Mouse (Mus musculus): ENCODE measurements at regions not wholly inside any gene's neighbourhood (a gene's known extent, or its start where the extent isn't known, plus 50 kb on each side); places are given as distances from the start of the nearest gene placed in this dataset.

DNA sequence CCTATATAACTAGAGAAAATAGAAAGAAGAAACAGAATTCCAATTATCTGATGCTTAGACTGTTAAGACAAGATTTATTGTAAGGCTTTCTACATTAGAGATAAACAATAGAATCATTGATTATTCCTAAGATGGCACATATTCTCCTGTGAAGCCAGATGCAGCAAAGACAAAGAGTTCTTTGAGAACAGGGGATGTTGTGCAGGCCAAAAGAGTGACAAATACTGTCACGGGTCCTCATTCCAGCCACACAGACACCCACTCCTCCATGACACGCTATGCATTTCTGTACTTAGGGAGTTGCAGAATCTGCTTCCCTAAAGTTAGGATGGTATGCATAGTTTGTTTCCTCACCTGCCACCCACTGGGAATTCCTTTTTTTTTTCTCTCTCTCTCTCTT is 245.2 kb downstream of the Sv2b start:
- H3K36me3 ChIP-seq (ENCODE audit: control insufficient read depth, insufficient read depth, low read length, poor library complexity, severe bottlenecking): no peaks in the 10 kb centered on the region
- DNase-seq (ENCODE audit: low read depth, low spot score): no peak
- no peaks in the 10 kb centered on the region for H3K27me3 ChIP-seq (ENCODE audit: control insufficient read depth, insufficient read depth, low read length, poor library complexity, severe bottlenecking)

GRCm38 (mm10) chr7:75050231-75050630 is 258.8 kb downstream of the Sv2b start:
- no peaks in the 10 kb centered on the region for H3K36me3 ChIP-seq (ENCODE audit: control insufficient read depth, insufficient read depth, low read length, poor library complexity, severe bottlenecking)
- no peak for DNase-seq (ENCODE audit: low read depth, low spot score)
- no peaks in the 10 kb centered on the region for H3K27me3 ChIP-seq (ENCODE audit: control insufficient read depth, insufficient read depth, low read length, poor library complexity, severe bottlenecking)

GRCm38 (mm10) chr7:75049751-75050150 is 259.3 kb downstream of the Sv2b start:
- no peak for DNase-seq (ENCODE audit: low read depth, low spot score)
- Histone ChIP-seq H3K36me3 (ENCODE audit: control insufficient read depth, insufficient read depth, low read length, poor library complexity, severe bottlenecking) (no peaks in the 10 kb centered on the region), H3K27me3 (ENCODE audit: control insufficient read depth, insufficient read depth, low read length, poor library complexity, severe bottlenecking) (no peaks in the 10 kb centered on the region)

DNA sequence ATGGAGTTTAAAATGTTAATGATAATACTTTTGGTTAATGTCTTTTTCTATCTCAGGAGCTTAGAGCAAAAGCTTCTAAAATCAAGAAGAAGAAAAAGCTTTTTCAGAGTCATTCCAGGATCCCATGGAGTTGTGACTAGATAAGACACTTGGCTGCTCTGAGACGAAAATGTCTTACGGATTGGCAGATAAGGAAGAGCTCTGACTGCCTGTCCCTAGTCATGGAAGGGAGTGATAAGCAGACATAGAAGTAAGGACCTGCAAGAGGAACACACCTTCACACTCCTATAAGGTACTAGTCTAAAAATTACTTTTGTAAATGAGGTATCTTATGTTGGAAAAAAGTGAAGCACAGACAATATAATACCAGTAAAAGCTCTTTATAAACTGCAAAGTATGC is 260.2 kb downstream of the Sv2b start:
- no peaks in the 10 kb centered on the region for H3K36me3 ChIP-seq (ENCODE audit: control insufficient read depth, insufficient read depth, low read length, poor library complexity, severe bottlenecking)
- no peak for DNase-seq (ENCODE audit: low read depth, low spot score)
- no peaks in the 10 kb centered on the region for H3K27me3 ChIP-seq (ENCODE audit: control insufficient read depth, insufficient read depth, low read length, poor library complexity, severe bottlenecking)

DNA sequence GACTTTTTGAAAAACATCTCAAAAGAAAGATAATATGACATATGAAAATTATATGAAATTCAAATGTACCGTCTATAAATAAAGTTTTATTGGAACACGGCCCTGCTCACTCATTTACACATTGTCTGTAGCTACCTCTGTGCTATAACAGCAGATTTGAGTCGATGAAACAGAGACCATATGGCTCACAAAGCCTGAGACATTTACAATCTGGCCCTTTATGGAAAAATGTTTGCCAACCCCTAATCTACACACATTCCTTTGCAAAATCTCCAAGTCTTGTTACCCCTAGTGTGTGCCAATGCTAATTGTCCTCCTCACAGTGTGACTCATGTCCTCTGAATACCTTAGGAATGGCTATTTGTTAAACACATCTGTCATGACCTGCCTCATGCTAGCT is 261.2 kb downstream of the Sv2b start:
- no peak for DNase-seq (ENCODE audit: low read depth, low spot score)
- Histone ChIP-seq H3K36me3 (ENCODE audit: control insufficient read depth, insufficient read depth, low read length, poor library complexity, severe bottlenecking) (no peaks in the 10 kb centered on the region), H3K27me3 (ENCODE audit: control insufficient read depth, insufficient read depth, low read length, poor library complexity, severe bottlenecking) (no peaks in the 10 kb centered on the region)

GRCm38 (mm10) chr7:75040871-75041270 is 268.2 kb downstream of the Sv2b start:
- Histone ChIP-seq H3K27me3 (ENCODE audit: control insufficient read depth, insufficient read depth, low read length, poor library complexity, severe bottlenecking) (no peaks in the 10 kb centered on the region), H3K36me3 (ENCODE audit: control insufficient read depth, insufficient read depth, low read length, poor library complexity, severe bottlenecking) (no peaks in the 10 kb centered on the region)
- no peak for DNase-seq (ENCODE audit: low read depth, low spot score)

DNA sequence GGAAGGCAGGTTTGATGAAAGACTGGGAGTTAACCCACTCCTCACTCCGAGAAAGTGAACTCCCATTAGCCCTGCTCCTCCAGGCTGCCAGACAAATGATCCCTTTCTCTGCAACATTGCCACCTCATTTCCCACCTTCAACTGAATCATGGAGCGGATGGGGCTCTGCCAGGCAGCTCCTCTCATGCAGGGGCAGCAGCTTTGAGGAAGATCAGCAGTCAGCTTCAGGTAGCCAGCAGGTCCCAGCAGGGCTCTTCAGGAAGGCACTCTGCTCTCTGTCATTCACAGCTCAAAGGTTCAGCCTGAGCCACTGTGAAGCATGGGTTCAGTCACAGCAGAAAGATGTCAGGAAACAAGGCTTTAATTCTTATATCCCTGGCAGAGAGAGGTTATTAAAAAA is 282.9 kb downstream of the Sv2b start:
- no peak for DNase-seq (ENCODE audit: low read depth, low spot score)
- Histone ChIP-seq H3K27me3 (ENCODE audit: control insufficient read depth, insufficient read depth, low read length, poor library complexity, severe bottlenecking) (no peaks in the 10 kb centered on the region), H3K36me3 (ENCODE audit: control insufficient read depth, insufficient read depth, low read length, poor library complexity, severe bottlenecking) (no peaks in the 10 kb centered on the region)

DNA sequence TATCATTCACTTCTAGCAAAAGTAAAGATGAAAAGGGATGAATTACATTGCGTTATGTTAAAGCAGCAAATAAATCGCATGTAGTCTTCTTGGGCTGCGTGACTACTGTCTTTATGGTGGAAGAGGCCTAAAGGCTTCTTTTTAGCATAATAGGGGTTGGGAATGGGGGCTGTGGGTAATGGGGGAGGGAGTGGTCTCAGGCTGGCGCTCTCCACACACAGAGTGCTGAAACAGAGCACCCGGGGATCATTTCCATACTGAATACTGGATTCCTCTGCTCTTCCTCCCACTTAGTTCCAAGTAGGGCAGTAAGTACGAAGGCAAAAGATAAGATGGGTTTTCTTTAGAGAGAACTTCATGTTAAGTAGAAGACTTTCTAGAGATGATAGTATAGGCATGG is 287.1 kb downstream of the Sv2b start:
- Histone ChIP-seq H3K27me3 (ENCODE audit: control insufficient read depth, insufficient read depth, low read length, poor library complexity, severe bottlenecking) (no peaks in the 10 kb centered on the region), H3K36me3 (ENCODE audit: control insufficient read depth, insufficient read depth, low read length, poor library complexity, severe bottlenecking) (no peaks in the 10 kb centered on the region)
- DNase-seq (ENCODE audit: low read depth, low spot score): no peak

GRCm38 (mm10) chr7:75018640-75019039 is 290.4 kb downstream of the Sv2b start:
- no peaks in the 10 kb centered on the region for H3K27me3 ChIP-seq (ENCODE audit: control insufficient read depth, insufficient read depth, low read length, poor library complexity, severe bottlenecking)
- DNase-seq (ENCODE audit: low read depth, low spot score): no peak

GRCm38 (mm10) chr7:75008481-75008880 is 300.6 kb downstream of the Sv2b start:
- H3K27me3 ChIP-seq (ENCODE audit: control insufficient read depth, insufficient read depth, low read length, poor library complexity, severe bottlenecking): no peaks in the 10 kb centered on the region
- H3K36me3 ChIP-seq (ENCODE audit: control insufficient read depth, insufficient read depth, low read length, poor library complexity, severe bottlenecking): no peaks in the 10 kb centered on the region
- DNase-seq (ENCODE audit: low read depth, low spot score): no peak

More at GRCm38 (mm10) chr7:75018640-75019039, 290.4 kb downstream of the Sv2b start:
- no peaks in the 10 kb centered on the region for H3K36me3 ChIP-seq (ENCODE audit: control insufficient read depth, insufficient read depth, low read length, poor library complexity, severe bottlenecking)

DNA sequence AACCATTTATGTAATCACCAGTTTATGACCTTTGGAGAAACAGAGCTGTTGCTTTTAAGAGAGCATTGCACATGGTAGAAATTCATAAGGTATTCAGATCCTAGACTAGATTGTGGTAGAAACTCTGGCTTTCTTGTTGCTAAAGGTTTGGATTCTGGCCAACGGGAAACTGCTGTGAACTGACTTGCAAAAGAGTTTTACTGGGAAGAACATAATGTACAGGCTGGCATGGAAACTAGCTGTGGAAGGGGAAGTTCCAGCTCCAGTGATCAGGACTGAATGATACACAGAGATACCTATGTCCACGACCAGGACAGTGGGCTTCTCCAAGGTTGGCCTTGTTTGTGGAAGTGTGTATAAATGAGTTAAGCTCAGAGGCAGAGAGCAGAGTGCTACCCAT is 318.9 kb downstream of the Sv2b start:
- Histone ChIP-seq H3K36me3 (ENCODE audit: control insufficient read depth, insufficient read depth, low read length, poor library complexity, severe bottlenecking) (no peaks in the 10 kb centered on the region), H3K27me3 (ENCODE audit: control insufficient read depth, insufficient read depth, low read length, poor library complexity, severe bottlenecking) (no peaks in the 10 kb centered on the region)
- no peak for DNase-seq (ENCODE audit: low read depth, low spot score)

DNA sequence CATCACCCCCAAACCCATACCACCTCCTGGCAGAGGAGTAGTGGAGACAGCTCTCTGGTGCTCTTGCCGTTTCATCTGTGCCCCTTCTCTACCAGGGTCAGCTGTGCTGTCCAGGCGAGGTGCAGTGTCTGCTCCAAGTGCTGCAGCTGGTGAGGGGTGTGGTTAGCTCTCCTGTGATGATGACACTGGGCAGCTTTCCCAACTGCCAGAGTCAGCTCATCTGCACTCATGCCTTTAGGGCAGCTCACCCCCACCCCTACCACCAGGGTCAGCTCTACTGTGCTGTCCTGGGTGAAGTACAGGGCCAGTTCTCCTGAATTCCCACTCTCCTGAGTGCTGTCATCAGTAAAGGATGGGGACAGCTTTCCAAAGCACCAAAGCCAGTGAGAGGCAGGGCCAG is 329.6 kb downstream of the Sv2b start:
- no peaks in the 10 kb centered on the region for H3K36me3 ChIP-seq (ENCODE audit: control insufficient read depth, insufficient read depth, low read length, poor library complexity, severe bottlenecking)
- DNase-seq (ENCODE audit: low read depth, low spot score): no peak
- no peaks in the 10 kb centered on the region for H3K27me3 ChIP-seq (ENCODE audit: control insufficient read depth, insufficient read depth, low read length, poor library complexity, severe bottlenecking)

DNA sequence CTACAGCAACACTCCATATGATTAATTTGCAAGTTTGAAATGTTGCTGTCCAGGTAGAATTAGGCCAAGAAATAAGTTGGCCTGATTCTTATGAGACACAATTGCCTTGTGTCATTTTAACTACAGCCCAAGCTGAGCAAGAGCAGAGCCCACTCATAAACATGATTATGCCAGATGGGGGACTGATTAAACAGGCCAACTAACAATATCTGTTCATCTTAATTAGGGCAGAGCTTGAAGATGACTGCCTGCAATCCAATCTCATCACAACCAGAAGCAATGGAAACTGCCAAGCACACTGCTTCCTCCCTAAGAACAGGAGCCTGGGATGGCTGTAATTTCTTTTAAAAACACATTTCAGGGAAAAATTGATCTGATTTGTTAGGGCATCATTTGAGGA is 333.1 kb downstream of the Sv2b start:
- Histone ChIP-seq H3K36me3 (ENCODE audit: control insufficient read depth, insufficient read depth, low read length, poor library complexity, severe bottlenecking) (no peaks in the 10 kb centered on the region), H3K27me3 (ENCODE audit: control insufficient read depth, insufficient read depth, low read length, poor library complexity, severe bottlenecking) (no peaks in the 10 kb centered on the region)
- no peak for DNase-seq (ENCODE audit: low read depth, low spot score)

DNA sequence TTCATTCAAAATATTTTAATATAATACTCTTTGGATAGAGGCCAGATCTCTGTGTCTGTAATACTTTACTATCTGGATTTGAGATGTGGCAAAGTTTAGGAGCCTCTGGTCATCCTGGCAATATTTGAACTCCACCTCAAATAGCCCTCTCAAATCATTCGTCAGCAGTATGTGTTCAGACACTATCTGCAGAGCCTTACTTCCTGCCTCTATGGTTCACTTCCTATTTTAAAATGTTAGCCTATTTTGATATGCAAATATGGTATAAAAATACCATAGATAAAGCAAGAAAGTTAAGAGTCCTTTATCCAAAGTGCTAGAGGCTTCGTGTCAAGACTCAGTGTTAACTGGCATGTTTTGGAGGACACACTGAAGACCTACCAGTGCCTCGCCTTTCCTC is 334.6 kb downstream of the Sv2b start:
- no peak for DNase-seq (ENCODE audit: low read depth, low spot score)
- Histone ChIP-seq H3K36me3 (ENCODE audit: control insufficient read depth, insufficient read depth, low read length, poor library complexity, severe bottlenecking) (no peaks in the 10 kb centered on the region), H3K27me3 (ENCODE audit: control insufficient read depth, insufficient read depth, low read length, poor library complexity, severe bottlenecking) (no peaks in the 10 kb centered on the region)

DNA sequence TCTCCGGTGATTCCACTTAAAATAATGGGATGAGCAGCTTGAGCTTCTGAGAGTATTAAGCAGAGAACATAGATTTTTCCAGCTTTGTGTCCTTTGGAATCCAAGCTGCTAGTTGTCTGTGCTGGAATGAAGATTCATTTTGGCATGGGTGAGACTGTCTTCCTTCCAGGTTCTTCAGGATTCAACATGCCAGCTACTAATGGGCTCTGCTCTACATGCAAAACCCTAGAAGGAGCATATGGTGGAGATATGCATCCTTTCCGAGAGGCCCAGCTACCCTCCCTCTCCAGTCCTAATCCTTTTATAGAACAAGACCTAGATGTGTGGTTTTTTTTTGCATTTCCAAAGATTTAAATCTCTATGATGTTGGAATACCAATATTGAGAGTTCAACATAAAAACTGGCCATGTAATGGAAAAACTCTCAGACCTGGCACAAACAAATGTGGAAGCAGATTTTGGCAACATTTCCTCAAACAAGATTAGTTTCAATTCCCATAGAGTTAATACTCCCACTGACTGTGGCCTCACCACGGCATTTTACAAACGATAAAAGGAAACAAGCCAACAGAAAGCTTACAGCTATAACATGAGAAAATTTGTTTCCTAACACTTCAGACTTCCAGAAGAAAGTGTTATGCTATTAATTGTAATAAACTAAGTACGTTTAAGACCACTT is 364.5 kb downstream of the Sv2b start:
- DNase-seq (ENCODE audit: low read depth, low spot score): no peak
- H3K36me3 ChIP-seq (ENCODE audit: control insufficient read depth, insufficient read depth, low read length, poor library complexity, severe bottlenecking): no peaks in the 10 kb centered on the region
- no peaks in the 10 kb centered on the region for H3K27me3 ChIP-seq (ENCODE audit: control insufficient read depth, insufficient read depth, low read length, poor library complexity, severe bottlenecking)

DNA sequence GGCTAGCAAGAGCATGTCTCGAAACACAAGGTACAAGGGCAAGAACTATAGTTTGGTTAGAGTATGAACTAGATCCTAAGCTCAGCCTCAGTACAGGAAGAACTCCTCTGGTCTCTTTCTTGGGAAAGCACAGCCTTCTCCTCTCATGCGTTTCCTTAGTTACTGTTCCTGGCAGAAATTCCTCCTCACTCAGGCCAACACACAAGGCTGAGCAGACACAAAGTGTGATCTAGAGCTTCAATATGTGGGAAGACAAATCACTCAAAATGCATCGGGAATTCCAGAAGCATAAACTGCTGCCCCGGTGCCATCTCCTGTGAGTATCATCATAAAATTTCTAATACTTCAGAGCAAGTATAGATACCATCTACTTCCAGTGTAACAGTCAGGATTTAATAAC is 366.1 kb downstream of the Sv2b start:
- Histone ChIP-seq H3K27me3 (ENCODE audit: control insufficient read depth, insufficient read depth, low read length, poor library complexity, severe bottlenecking) (no peaks in the 10 kb centered on the region), H3K36me3 (ENCODE audit: control insufficient read depth, insufficient read depth, low read length, poor library complexity, severe bottlenecking) (no peaks in the 10 kb centered on the region)
- no peak for DNase-seq (ENCODE audit: low read depth, low spot score)

Measured in splenic B cell, adult 2 months (primary cell).